Comparison of ENCODE assay signal across 15 mouse cellular contexts in the genomic region with DNA sequence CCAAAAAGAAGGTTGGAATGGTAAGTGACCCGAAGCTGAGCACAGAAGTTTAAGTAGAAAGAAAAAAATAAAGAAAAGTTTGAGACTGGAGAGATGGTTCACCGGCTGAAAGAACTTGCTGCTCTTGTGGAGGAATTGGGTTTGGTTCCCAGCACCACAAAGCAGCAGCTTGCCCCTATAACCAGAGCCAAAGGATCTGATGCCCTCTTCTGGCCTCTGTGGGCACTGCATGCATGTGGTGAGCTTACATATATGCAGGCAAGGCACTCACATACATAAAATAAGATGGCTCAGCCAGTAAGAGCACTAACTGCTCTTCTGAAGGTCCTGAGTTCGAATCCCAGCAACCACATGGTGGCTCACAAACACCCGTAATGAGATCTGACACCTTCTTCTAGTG. TPM values are rescaled to one million over a fixed set of nuclear protein-coding genes. Genes with fewer than 3 reads are reported as not detected.
DNase-seq lines count a peak whose midpoint lies in the region; ATAC-seq and TF ChIP-seq lines count a peak whose summit lies in the region.
"Had no signal": no experiment of that assay in that cellular context is flagged by ENCODE, and none has a peak within 500 bp of the region (broad histone marks: within the 10 kb centered on the region; RNA-seq: fewer than 3 reads in every experiment).

No protein-coding gene starts in this region.

- no peak for DNase-seq in kidney, adult 2 months
- no peak for DNase-seq in testis, postnatal 10 days (ENCODE audit: low spot score)
- peak; percentile 38 for DNase-seq in MEL-GATA-1-ER (ENCODE audit: extremely low read depth, low read depth)
- DNase-seq in splenic B cell, adult 2 months (ENCODE audit: low read depth, low spot score), result peak; percentile 33
- no peak for DNase-seq in kidney, adult 9 months
- DNase-seq in heart, postnatal 4 days, result no peak
- DNase-seq: cerebellum, adult 9-11 months; heart, adult 11 months; heart, postnatal 10 days; kidney, adult 18-20 months had no signal

- H3K9me3 ChIP-seq in kidney, embryonic 16.5 days (ENCODE audit: low read length), result peaks cover 4% of the 10 kb centered on the region; the same call in 1 of the 2 replicates
- H3K9me3 ChIP-seq: limb, embryonic 13.5 days had no signal

- no peak overlapping the region for H3K9ac ChIP-seq in kidney, embryonic 16.5 days (replicated peaks; ENCODE audit: low read length)
- H3K9ac ChIP-seq: limb, embryonic 13.5 days had no signal

- no peak overlapping the region for H3K27ac ChIP-seq in kidney, adult 2 months (ENCODE audit: insufficient read depth, low read depth, low read length)
- H3K27ac ChIP-seq in kidney, embryonic 16.5 days (ENCODE audit: low read length), result no peak overlapping the region
- no peak overlapping the region for H3K27ac ChIP-seq in testis, adult 2 months (ENCODE audit: control insufficient read depth, insufficient read depth, low read depth, low read length)
- H3K27ac ChIP-seq: embryonic facial prominence, embryonic 10.5 days; limb, embryonic 13.5 days; macrophage had no signal

- H3K4me1 ChIP-seq in kidney, adult 2 months (ENCODE audit: control insufficient read depth, insufficient read depth, low read length), result no peaks in the 10 kb centered on the region
- H3K4me1 ChIP-seq in kidney, embryonic 16.5 days (ENCODE audit: insufficient read depth, low read length), result peaks cover 13% of the 10 kb centered on the region
- H3K4me1 ChIP-seq in testis, adult 2 months (ENCODE audit: control insufficient read depth, insufficient read depth, low read length), result peaks cover 6% of the 10 kb centered on the region
- H3K4me1 ChIP-seq: limb, embryonic 13.5 days had no signal

- H3K4me3 ChIP-seq in kidney, adult 2 months (ENCODE audit: insufficient read depth, low read depth, low read length), result no peak overlapping the region
- H3K4me3 ChIP-seq in kidney, embryonic 16.5 days (ENCODE audit: low read length), result no peak overlapping the region
- no peak overlapping the region for H3K4me3 ChIP-seq in testis, adult 2 months (ENCODE audit: control insufficient read depth, low read depth, low read length)
- H3K4me3 ChIP-seq: embryonic facial prominence, embryonic 10.5 days; limb, embryonic 13.5 days had no signal

- no peak for ATAC-seq in kidney, embryonic 16.5 days (ENCODE audit: low FRiP score, low TSS enrichment)

- H3K36me3 ChIP-seq in kidney, adult 2 months (ENCODE audit: control insufficient read depth, insufficient read depth, low read length), result no peaks in the 10 kb centered on the region
- H3K36me3 ChIP-seq in kidney, embryonic 16.5 days (ENCODE audit: insufficient read depth, low read length), result no peaks in the 10 kb centered on the region
- H3K36me3 ChIP-seq in testis, adult 2 months (ENCODE audit: control insufficient read depth, insufficient read depth, low read length), result no peaks in the 10 kb centered on the region
- H3K36me3 ChIP-seq in splenic B cell, adult 2 months (ENCODE audit: control insufficient read depth, insufficient read depth, low read length, poor library complexity, severe bottlenecking), result no peaks in the 10 kb centered on the region
- H3K36me3 ChIP-seq: limb, embryonic 13.5 days had no signal

- 0 out of 2 replicates have a peak, but pooled peaks have one; percentile 16 for TF ChIP-seq CTCF in kidney, adult 2 months (conservative IDR thresholded peaks at IDR 0.05; ENCODE audit: insufficient read depth, insufficient read length, low read depth, low read length)
- TF ChIP-seq CTCF in testis, adult 2 months (IDR thresholded peaks at IDR 0.05; ENCODE audit: control insufficient read depth, insufficient read depth, insufficient replicate concordance, low read depth, low read length), result peak; percentile 46; the same call in 1 of the 2 replicates

- over 99% methylated on average over 4 of the region's 4 CpGs for WGBS in kidney, adult 2 months
- 92% methylated on average over 4 of the region's 4 CpGs for WGBS in kidney, embryonic 16.5 days

- H3K27me3 ChIP-seq in kidney, adult 2 months (replicated peaks; ENCODE audit: control insufficient read depth, insufficient read depth, low read length), result no peaks in the 10 kb centered on the region
- no peaks in the 10 kb centered on the region for H3K27me3 ChIP-seq in kidney, embryonic 16.5 days (ENCODE audit: insufficient read depth, low read length)
- no peaks in the 10 kb centered on the region for H3K27me3 ChIP-seq in testis, adult 2 months (ENCODE audit: control insufficient read depth, insufficient read depth, low read length)
- H3K27me3 ChIP-seq in splenic B cell, adult 2 months (ENCODE audit: control insufficient read depth, insufficient read depth, low read length, poor library complexity, severe bottlenecking), result no peaks in the 10 kb centered on the region

- no peak for TF ChIP-seq POLR2A in kidney, adult 2 months (IDR thresholded peaks at IDR 0.05; ENCODE audit: low read depth, low read length)
- no peak for TF ChIP-seq POLR2A in testis, adult 2 months (IDR thresholded peaks at IDR 0.05; ENCODE audit: control insufficient read depth, low read depth, low read length)

- no peak overlapping the region for H3K4me2 ChIP-seq in kidney, embryonic 16.5 days (replicated peaks; ENCODE audit: low read depth, low read length)
- H3K4me2 ChIP-seq: limb, embryonic 13.5 days had no signal

RNA-seq across cellular contexts. Expression of gene Spire2, which starts 7.6 kb away (rescaled TPM):
- 6.0 and 7.2 TPM in 2 replicates for polyA plus RNA-seq in kidney, adult 2 months (2012; rRNA removed)
- polyA plus RNA-seq in kidney, embryonic 16.5 days (2015; fragmentation: Nextera tagmentation; extraction: Ambion mirVana), result 4.9 and 5.4 TPM in 2 replicates
- polyA plus RNA-seq in testis, adult 2 months (2012; rRNA removed), result 26.0 and 27.4 TPM in 2 replicates
- under 1 TPM; 0.38 to 0.61 TPM for total RNA-seq in heart, postnatal 4 days (2021)
- polyA plus RNA-seq: macrophage had no signal

RNA-seq across cellular contexts. Expression of gene Fanca, which starts 21.7 kb away (rescaled TPM):
- polyA plus RNA-seq in kidney, adult 2 months (2012; rRNA removed), result 15.9 and 19.2 TPM in 2 replicates
- polyA plus RNA-seq in kidney, embryonic 16.5 days (2015; fragmentation: Nextera tagmentation; extraction: Ambion mirVana), result 36.6 and 43.8 TPM in 2 replicates
- polyA plus RNA-seq in testis, adult 2 months (2012; rRNA removed), result 37.3 and 48.1 TPM in 2 replicates
- 10 to 100 TPM; 16.7 to 22.9 TPM for total RNA-seq in heart, postnatal 4 days (2021)

RNA-seq across cellular contexts. Expression of gene Tcf25, which starts 33.5 kb away (rescaled TPM):
- 164 and 166 TPM in 2 replicates for polyA plus RNA-seq in kidney, adult 2 months (2012; rRNA removed)
- polyA plus RNA-seq in kidney, embryonic 16.5 days (2015; fragmentation: Nextera tagmentation; extraction: Ambion mirVana), result 168 and 175 TPM in 2 replicates
- polyA plus RNA-seq in testis, adult 2 months (2012; rRNA removed), result 39.4 and 41.8 TPM in 2 replicates
- total RNA-seq in heart, postnatal 4 days (2021), result 100 to 1,000 TPM; 174 to 178 TPM

Comparison
In these comparisons a context has a peak if more than half of its experiments do, and no peak if none do; other contexts are left out.
1. DNase-seq: peak in MEL-GATA-1-ER (single experiment) and splenic B cell, adult 2 months (single experiment); none in kidney, adult 2 months (single experiment), testis, postnatal 10 days (single experiment), kidney, adult 9 months (single experiment) and heart, postnatal 4 days (single experiment).